Mouse (Mus musculus) ES-E14 (cell line): Measurements from ENCODE around the gene Ppp6r1. TPM values are rescaled to one million over a fixed set of nuclear protein-coding genes. Genes with fewer than 3 reads are reported as not detected.

Experiments
- DNase-seq: peaks from one replicate; pipeline ENCODE4 v3.0.0-alpha.2; 2013; ENCODE audit warnings: low read depth, low spot score
- H3K27ac ChIP-seq: 2 replicates; pipeline ENCODE4 v1.5.1; 2012; ENCODE audit warnings: low read depth, mild to moderate bottlenecking, low read length, moderate library complexity, mixed read lengths; ENCODE audit not compliant: poor library complexity, insufficient read depth, severe bottlenecking
- H3K36me3 ChIP-seq: 2 replicates; pipeline ENCODE4 v1.6.1; 2012; ENCODE audit warnings: mild to moderate bottlenecking, low read length, moderate library complexity, mixed read lengths; ENCODE audit not compliant: control insufficient read depth, poor library complexity, insufficient read depth, severe bottlenecking
- H3K4me1 ChIP-seq, 2 experiments: fragments of 150-350 bp in 1 of 2; sonication (generic) in 1 of 2; 2 replicates each; pipeline ENCODE4 v1.6.1; 2012; ENCODE audit warnings: low read length in 2 of 2, mild to moderate bottlenecking in 1 of 2, mixed read lengths in 1 of 2; ENCODE audit not compliant: control insufficient read depth in 2 of 2, insufficient read depth in 2 of 2, poor library complexity in 1 of 2
- H3K4me3 ChIP-seq, 2 experiments: fragments of 150-350 bp in 1 of 2; sonication (generic) in 1 of 2; 2 replicates each; pipeline ENCODE4 v1.5.1; 2012; ENCODE audit warnings: low read length in 2 of 2, low read depth in 1 of 2, mild to moderate bottlenecking in 1 of 2, mixed read lengths in 1 of 2; ENCODE audit not compliant: insufficient read depth in 1 of 2, poor library complexity in 1 of 2, severe bottlenecking in 1 of 2
- H3K9ac ChIP-seq: 2 replicates; pipeline ENCODE4 v1.6.1; 2012; ENCODE audit warnings: low read depth, mild to moderate bottlenecking, low read length, mixed read lengths; ENCODE audit not compliant: poor library complexity, insufficient read depth, severe bottlenecking
- H3K9me3 ChIP-seq: fragments of 150-350 bp; sonication (generic); 2 replicates; pipeline ENCODE4 v1.6.1; 2012; ENCODE audit warnings: low read depth, mild to moderate bottlenecking, low read length; ENCODE audit not compliant: control insufficient read depth, insufficient read depth
- CHD2 ChIP-seq: IDR thresholded peaks from 2 replicates; pipeline ENCODE4 v1.6.1; 2014; ENCODE audit warnings: mild to moderate bottlenecking, low read depth, low read length, inconsistent platforms
- HCFC1 ChIP-seq: IDR thresholded peaks from 2 replicates; pipeline ENCODE4 v1.6.1; 2012; ENCODE audit warnings: low read length, inconsistent platforms, borderline replicate concordance; ENCODE audit not compliant: insufficient read depth
- MAFK ChIP-seq: IDR thresholded peaks from 2 replicates; pipeline ENCODE4 v1.6.1; 2014; ENCODE audit warnings: mild to moderate bottlenecking, low read depth, low read length, inconsistent platforms; ENCODE audit not compliant: insufficient read depth
- ZC3H11A ChIP-seq: IDR thresholded peaks from 2 replicates; pipeline ENCODE4 v1.6.1; 2012; ENCODE audit warnings: low read depth, mild to moderate bottlenecking, inconsistent platforms, low read length, borderline replicate concordance
- ZNF384 ChIP-seq: IDR thresholded peaks from 2 replicates; pipeline ENCODE4 v1.6.1; 2012; ENCODE audit warnings: low read depth, low read length, inconsistent platforms
- in situ Hi-C, 2 experiments: fragments of 600-800 bp; cut with MboI; formaldehyde crosslinking; loops; one replicate each; pipeline ENCODE4 v1.15.1; 2025; ENCODE audit warnings: low sequenced_read_pairs in 2 of 2, inconsistent platforms in 1 of 2; ENCODE audit not compliant: unreplicated experiment in 2 of 2
- total RNA-seq: library from RNA; depleted of rRNA; stranded (reverse); fragments of 300-350 nt; gene quantifications from 2 replicates; pipeline ENCODE4 v1.2.3, GENCODE M21; 2012

Gene Ppp6r1
- total RNA-seq, 1 experiment: 62.9 TPM

GRCm38 (mm10) chr7:4670655-4671255, 11.9 kb upstream of the Ppp6r1 start:
- in situ Hi-C loops: no loop called here
- H3K9me3 ChIP-seq: no peaks in the 10 kb centered on the region
- H3K4me3 ChIP-seq: no peak overlapping the region
- no peak for DNase-seq
- peaks cover 4% of the 10 kb centered on the region; the same call in 1 of the 2 replicates for H3K36me3 ChIP-seq
- H3K27ac ChIP-seq: no peak overlapping the region
- peaks cover 0 to 5% of the 10 kb centered on the region in 2 experiments; a peak in 2 of 4 replicates for H3K4me1 ChIP-seq
- no peak for TF ChIP-seq ZNF384
- TF ChIP-seq CHD2: no peak
- TF ChIP-seq HCFC1: no peak
- TF ChIP-seq MAFK: no peak
- TF ChIP-seq ZC3H11A: no peak
- H3K9ac ChIP-seq: no peak overlapping the region

GRCm38 (mm10) chr7:4669156-4669555, 10.3 kb upstream of the Ppp6r1 start:
- Histone ChIP-seq H3K36me3 (peaks cover 4% of the 10 kb centered on the region; the same call in 1 of the 2 replicates), H3K4me1 (peaks cover 0 to 5% of the 10 kb centered on the region in 2 experiments; a peak in 2 of 4 replicates), H3K9ac (no peak overlapping the region), H3K27ac (no peak overlapping the region), H3K9me3 (no peaks in the 10 kb centered on the region), H3K4me3 (no peak overlapping the region)
- no peak for TF ChIP-seq CHD2
- TF ChIP-seq MAFK: no peak
- TF ChIP-seq ZC3H11A: no peak
- no peak for TF ChIP-seq HCFC1
- no peak for TF ChIP-seq ZNF384
- in situ Hi-C loops: no loop called here
- no peak for DNase-seq

- in situ Hi-C loops: no loop called here
These were observed 9.7 kb upstream of the Ppp6r1 start for GRCm38 (mm10) chr7:4668506-4668905.

GRCm38 (mm10) chr7:4666871-4667270, 8.1 kb upstream of the Ppp6r1 start:
- in situ Hi-C loops: no loop called here
- DNase-seq: no peak

More at GRCm38 (mm10) chr7:4668506-4668905, 9.7 kb upstream of the Ppp6r1 start:
- no peak for TF ChIP-seq MAFK
- Histone ChIP-seq H3K9me3 (no peaks in the 10 kb centered on the region), H3K36me3 (peaks cover 4% of the 10 kb centered on the region; the same call in 1 of the 2 replicates), H3K9ac (no peak overlapping the region), H3K4me3 (0 out of 4 replicates have a peak overlapping the region, but pooled peaks of 1 of the 2 experiments have one; percentile 11), H3K27ac (no peak overlapping the region; the same call in 1 of the 2 replicates), H3K4me1 (peaks cover 0 to 5% of the 10 kb centered on the region in 2 experiments; a peak in 2 of 4 replicates)
- DNase-seq: no peak

GRCm38 (mm10) chr7:4663742-4664141, 4.9 kb upstream of the Ppp6r1 start:
- H3K9ac ChIP-seq: no peak overlapping the region
- DNase-seq: no peak
- H3K9me3 ChIP-seq: no peaks in the 10 kb centered on the region
- in situ Hi-C loops: no loop called here
- H3K27ac ChIP-seq: no peak overlapping the region
- peaks cover 0 to 11% of the 10 kb centered on the region in 2 experiments; a peak in 2 of 4 replicates for H3K4me1 ChIP-seq
- H3K4me3 ChIP-seq: no peak overlapping the region
- no peak for TF ChIP-seq ZNF384
- TF ChIP-seq ZC3H11A: no peak
- no peak for TF ChIP-seq HCFC1
- TF ChIP-seq CHD2: no peak
- TF ChIP-seq MAFK: no peak
- peaks cover 5% of the 10 kb centered on the region; the same call in 1 of the 2 replicates for H3K36me3 ChIP-seq

More at GRCm38 (mm10) chr7:4666871-4667270, 8.1 kb upstream of the Ppp6r1 start:
- Histone ChIP-seq H3K9me3 (no peaks in the 10 kb centered on the region), H3K36me3 (peaks cover 7% of the 10 kb centered on the region; the same call in 1 of the 2 replicates), H3K27ac (no peak overlapping the region), H3K4me1 (peaks cover 0 to 14% of the 10 kb centered on the region in 2 experiments; a peak in 2 of 4 replicates), H3K9ac (no peak overlapping the region), H3K4me3 (no peak overlapping the region)
- TF ChIP-seq ZNF384: no peak
- TF ChIP-seq ZC3H11A: no peak
- no peak for TF ChIP-seq HCFC1
- TF ChIP-seq MAFK: no peak
- TF ChIP-seq CHD2: no peak
